Comparison of ENCODE assay signal across 29 mouse cellular contexts in the genomic region with DNA sequence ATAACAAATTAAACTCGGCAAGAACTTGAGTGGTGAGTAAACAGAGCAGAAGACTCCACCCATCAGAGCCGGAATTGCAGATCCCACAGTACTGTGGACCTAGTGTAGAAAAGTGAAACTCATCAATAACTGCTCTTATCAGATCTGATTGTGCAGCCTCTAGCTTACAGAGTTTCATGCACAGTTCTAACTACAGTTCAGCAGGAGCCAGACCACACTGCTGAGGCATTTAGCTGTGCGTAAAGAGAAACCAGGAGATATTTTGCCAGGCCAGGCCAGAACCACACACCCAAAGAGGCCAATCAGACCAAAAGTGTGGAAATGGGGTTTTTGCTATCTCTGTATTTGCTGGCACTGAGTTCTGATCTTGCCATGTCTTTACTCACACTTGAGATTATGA.
DNase-seq lines count a peak whose midpoint lies in the region; ATAC-seq and TF ChIP-seq lines count a peak whose summit lies in the region.
"Had no signal": no experiment of that assay in that cellular context is flagged by ENCODE, and none has a peak within 500 bp of the region (broad histone marks: within the 10 kb centered on the region; RNA-seq: fewer than 3 reads in every experiment).

No protein-coding gene starts in this region.

- TF ChIP-seq POLR2A in liver, adult 2 months (IDR thresholded peaks at IDR 0.05; ENCODE audit: extremely low read depth, insufficient read depth, low read length), result no peak

- H3K27me3 ChIP-seq in liver, adult 2 months (ENCODE audit: control insufficient read depth, insufficient read depth, low read length), result no peaks in the 10 kb centered on the region; the same call in 1 of the 2 replicates
- no peaks in the 10 kb centered on the region for H3K27me3 ChIP-seq in liver, embryonic 11.5 days (replicated peaks; ENCODE audit: control insufficient read depth, insufficient read depth, low read length)
- H3K27me3 ChIP-seq in embryonic facial prominence, embryonic 13.5 days, result no peaks in the 10 kb centered on the region
- no peaks in the 10 kb centered on the region for H3K27me3 ChIP-seq in limb, embryonic 10.5 days (ENCODE audit: low read depth, poor library complexity, severe bottlenecking)
- H3K27me3 ChIP-seq: forebrain, embryonic 13.5 days; liver, embryonic 12.5 days; neural tube, embryonic 13.5 days had no signal

- no peak for TF ChIP-seq CTCF in liver, adult 2 months (IDR thresholded peaks at IDR 0.05; ENCODE audit: low read depth, low read length)

- no peaks in the 10 kb centered on the region for H3K9me3 ChIP-seq in liver, embryonic 11.5 days (ENCODE audit: control insufficient read depth, low read length)
- H3K9me3 ChIP-seq in embryonic facial prominence, embryonic 13.5 days, result no peaks in the 10 kb centered on the region
- H3K9me3 ChIP-seq in limb, embryonic 10.5 days (replicated peaks), result no peaks in the 10 kb centered on the region
- H3K9me3 ChIP-seq: forebrain, embryonic 13.5 days; liver, embryonic 12.5 days; midbrain, embryonic 10.5 days; neural tube, embryonic 13.5 days had no signal

- no peak overlapping the region for H3K27ac ChIP-seq in liver, adult 2 months (replicated peaks; ENCODE audit: insufficient read depth, low read depth, low read length)
- no peak overlapping the region for H3K27ac ChIP-seq in liver, embryonic 11.5 days (ENCODE audit: low read depth, low read length)
- peak overlapping the region; percentile 48 for H3K27ac ChIP-seq in embryonic facial prominence, embryonic 13.5 days
- no peak overlapping the region for H3K27ac ChIP-seq in limb, embryonic 10.5 days
- H3K27ac ChIP-seq: forebrain, embryonic 13.5 days; liver, embryonic 12.5 days; midbrain, embryonic 10.5 days; neural tube, embryonic 13.5 days had no signal

- DNase-seq in liver, adult 2 months (ENCODE audit: extremely low read depth, low read depth, low spot score), result peak; percentile 76
- no peak for DNase-seq in liver, embryonic 11.5 days (ENCODE audit: low spot score)
- peak; percentile 46 for DNase-seq in Muller cell, postnatal 12 days (ENCODE audit: inconsistent ontology term)
- peak; percentile 23 for DNase-seq in limb, embryonic 10.5 days (ENCODE audit: low spot score)
- no peak for DNase-seq in cerebellum, postnatal 14 days
- DNase-seq in right cerebral cortex, adult 18-20 months, result no peak
- DNase-seq in right cerebral cortex, adult 2 months (ENCODE audit: low spot score in 2 of 2), result no peak
- DNase-seq: adrenal gland, postnatal 10 days; cerebellum, adult 11 months; cerebellum, adult 9-11 months; gastrocnemius, postnatal 14 days; heart, postnatal 14 days; kidney, adult 9 months; kidney, postnatal 10 days; layer of hippocampus, adult 9-11 months; liver, postnatal 0 days; retina, postnatal 1 day; spleen, adult 18-20 months; thymus, postnatal 14 days had no signal

- H3K4me3 ChIP-seq in liver, adult 2 months (ENCODE audit: insufficient read depth, low read depth, low read length), result no peak overlapping the region
- H3K4me3 ChIP-seq in liver, embryonic 11.5 days (ENCODE audit: low read depth, low read length), result no peak overlapping the region
- no peak overlapping the region for H3K4me3 ChIP-seq in embryonic facial prominence, embryonic 13.5 days
- H3K4me3 ChIP-seq in limb, embryonic 10.5 days, result no peak overlapping the region
- H3K4me3 ChIP-seq: forebrain, embryonic 13.5 days; liver, embryonic 12.5 days; midbrain, embryonic 10.5 days; neural tube, embryonic 13.5 days had no signal

- peaks cover 2% of the 10 kb centered on the region; the same call in 1 of the 2 replicates for H3K4me1 ChIP-seq in liver, adult 2 months (ENCODE audit: control insufficient read depth, insufficient read depth, low read length)
- H3K4me1 ChIP-seq in liver, embryonic 11.5 days (replicated peaks; ENCODE audit: control insufficient read depth, insufficient read depth, low read length), result no peaks in the 10 kb centered on the region
- H3K4me1 ChIP-seq in embryonic facial prominence, embryonic 13.5 days, result peaks cover 25% of the 10 kb centered on the region
- peaks cover 15% of the 10 kb centered on the region for H3K4me1 ChIP-seq in limb, embryonic 10.5 days
- H3K4me1 ChIP-seq: forebrain, embryonic 13.5 days; liver, embryonic 12.5 days; midbrain, embryonic 10.5 days had no signal

- no peak overlapping the region for H3K9ac ChIP-seq in liver, adult 2 months (ENCODE audit: low read depth, low read length)
- H3K9ac ChIP-seq in liver, embryonic 11.5 days (ENCODE audit: low read depth, low read length), result no peak overlapping the region
- H3K9ac ChIP-seq in embryonic facial prominence, embryonic 13.5 days, result no peak overlapping the region
- H3K9ac ChIP-seq: forebrain, embryonic 13.5 days; liver, embryonic 12.5 days; liver, postnatal 0 days; neural tube, embryonic 13.5 days had no signal

- WGBS in liver, adult 2 months, result 17% methylated on average over 3 of the region's 3 CpGs
- WGBS in liver, embryonic 11.5 days, result 68% methylated on average over 3 of the region's 3 CpGs
- WGBS in embryonic facial prominence, embryonic 13.5 days, result 38% methylated on average over 3 of the region's 3 CpGs
- 80% methylated on average over 3 of the region's 3 CpGs for WGBS in limb, embryonic 10.5 days

- H3K36me3 ChIP-seq in liver, adult 2 months (ENCODE audit: control insufficient read depth, insufficient read depth, low read length), result no peaks in the 10 kb centered on the region
- no peaks in the 10 kb centered on the region for H3K36me3 ChIP-seq in liver, embryonic 11.5 days (ENCODE audit: control insufficient read depth, insufficient read depth, low read length)
- H3K36me3 ChIP-seq in embryonic facial prominence, embryonic 13.5 days, result no peaks in the 10 kb centered on the region
- H3K36me3 ChIP-seq in limb, embryonic 10.5 days, result no peaks in the 10 kb centered on the region
- H3K36me3 ChIP-seq: liver, embryonic 12.5 days; midbrain, embryonic 10.5 days; neural tube, embryonic 13.5 days had no signal

- H3K79me2 ChIP-seq in liver, adult 2 months (ENCODE audit: control insufficient read depth, insufficient read depth, low read length), result no peaks in the 10 kb centered on the region

- ATAC-seq in liver, embryonic 11.5 days (replicated peaks; ENCODE audit: low FRiP score), result no peak
- ATAC-seq in embryonic facial prominence, embryonic 13.5 days (ENCODE audit: insufficient number of reproducible peaks, insufficient read depth, low FRiP score, low TSS enrichment, low read depth), result no peak
- ATAC-seq: activated CD4-positive, CD25-positive, alpha-beta regulatory T cell, adult 4 months; CD4-positive, CD25-positive, alpha-beta regulatory T cell, adult 4 months; forebrain, embryonic 13.5 days; hindbrain, embryonic 16.5 days; liver, embryonic 12.5 days; liver, postnatal 0 days; lung, postnatal 0 days; midbrain, embryonic 16.5 days had no signal

- H3K4me2 ChIP-seq in liver, embryonic 11.5 days, result no peak overlapping the region
- H3K4me2 ChIP-seq in embryonic facial prominence, embryonic 13.5 days, result no peak overlapping the region
- H3K4me2 ChIP-seq: forebrain, embryonic 13.5 days; liver, embryonic 12.5 days; neural tube, embryonic 13.5 days had no signal

Comparison
In these comparisons a context has a peak if more than half of its experiments do, and no peak if none do; other contexts are left out.
1. DNase-seq: peak in liver, adult 2 months (single experiment), Muller cell, postnatal 12 days (single experiment) and limb, embryonic 10.5 days (single experiment); none in liver, embryonic 11.5 days (single experiment), cerebellum, postnatal 14 days (0 of 2), right cerebral cortex, adult 18-20 months (single experiment) and right cerebral cortex, adult 2 months (0 of 2).